Mouse (Mus musculus): Measurements from ENCODE around the gene Olfr1018.

Gene Olfr1018

DNA sequence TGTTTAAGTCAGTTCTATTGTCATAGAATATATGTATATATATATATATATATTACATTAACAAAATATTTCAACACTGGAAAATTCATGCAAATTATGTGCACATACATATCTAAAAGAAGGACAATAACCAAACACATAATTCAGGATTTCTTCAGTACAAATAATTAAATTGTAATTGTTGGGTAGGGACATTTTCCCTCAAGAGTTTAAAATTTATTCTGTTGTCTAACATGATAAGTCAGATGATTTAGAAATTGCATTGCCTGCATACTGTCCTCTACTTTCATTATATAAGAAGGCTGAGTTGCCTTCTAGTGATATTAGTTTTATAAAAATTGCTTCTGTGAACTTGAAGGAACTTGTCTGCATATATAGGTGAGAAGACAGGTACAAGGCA is at the start of gene Olfr1018:
Olfr1018 (plus strand) TSS at position 301 of the 400 bp plus-strand sequence.
- DNase-seq (ENCODE audit: low spot score in 2 of 2) = no peak

DNA sequence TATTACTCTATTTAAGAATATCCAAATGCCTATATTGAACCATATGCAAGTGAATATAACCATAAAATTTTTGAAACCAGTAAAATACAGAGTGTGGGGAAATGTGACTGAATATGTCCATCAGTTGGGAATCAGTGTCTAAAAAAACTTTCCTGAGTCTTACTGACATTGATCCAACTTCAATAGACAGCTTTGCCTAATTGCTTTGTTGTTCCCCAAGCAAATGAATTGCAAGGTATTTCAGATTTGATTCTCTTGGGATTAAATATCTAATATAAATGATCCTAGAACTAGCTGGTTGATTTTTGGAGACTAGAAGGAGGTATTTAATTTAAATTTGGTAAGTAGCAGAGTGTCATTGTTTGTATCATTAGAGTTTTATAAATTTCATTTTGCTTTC is 45.9 kb upstream of the Olfr1018 start, which contains the start of gene Olfr1014:
Olfr1014 (plus strand) TSS at position 301 of the 400 bp plus-strand sequence.
- DNase-seq (ENCODE audit: low spot score in 2 of 2) = no peak

DNA sequence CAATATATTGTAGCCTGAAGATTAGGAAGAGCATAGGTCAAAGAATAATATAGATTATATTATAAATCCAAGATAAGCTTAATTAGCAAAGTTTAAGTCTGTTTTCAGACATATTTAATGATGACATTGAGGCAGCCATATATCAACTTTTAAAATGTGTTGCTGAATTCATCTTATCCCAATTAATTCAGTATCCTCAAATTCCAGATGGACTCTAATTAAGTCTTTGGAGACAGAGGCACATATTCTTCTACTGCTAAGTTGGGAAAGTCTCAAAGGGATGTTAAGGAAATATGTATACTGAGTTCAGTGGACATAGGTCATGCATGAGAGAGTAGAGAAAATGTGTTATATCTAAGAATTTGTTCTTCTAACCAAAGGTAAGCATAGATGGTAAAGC is 36.6 kb upstream of the Olfr1018 start, which contains the start of gene Olfr1015:
Olfr1015 (plus strand) TSS at position 301 of the 400 bp plus-strand sequence.
- no peak for DNase-seq (ENCODE audit: low spot score in 2 of 2)

DNA sequence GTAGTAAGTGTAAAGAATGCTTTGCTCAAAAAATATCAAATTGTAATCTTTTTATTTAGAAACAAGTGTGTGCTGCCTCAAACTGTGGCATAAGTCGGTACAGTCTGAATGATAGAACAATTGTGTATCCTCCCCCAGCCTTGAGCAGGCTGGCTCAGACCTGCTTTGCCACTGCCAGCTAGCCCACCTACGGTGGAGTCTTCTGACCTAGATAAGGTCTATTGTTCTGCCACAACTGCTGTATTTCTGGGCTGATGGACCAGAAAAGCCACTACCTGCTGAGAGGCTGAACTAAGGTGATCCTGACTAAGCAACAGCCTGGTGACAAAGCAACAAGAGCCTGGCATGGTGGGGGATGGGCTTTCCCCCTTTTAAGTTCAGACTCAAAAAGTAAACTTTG is 25.9 kb upstream of the Olfr1018 start:
- no peak for DNase-seq (ENCODE audit: low spot score in 2 of 2)

DNA sequence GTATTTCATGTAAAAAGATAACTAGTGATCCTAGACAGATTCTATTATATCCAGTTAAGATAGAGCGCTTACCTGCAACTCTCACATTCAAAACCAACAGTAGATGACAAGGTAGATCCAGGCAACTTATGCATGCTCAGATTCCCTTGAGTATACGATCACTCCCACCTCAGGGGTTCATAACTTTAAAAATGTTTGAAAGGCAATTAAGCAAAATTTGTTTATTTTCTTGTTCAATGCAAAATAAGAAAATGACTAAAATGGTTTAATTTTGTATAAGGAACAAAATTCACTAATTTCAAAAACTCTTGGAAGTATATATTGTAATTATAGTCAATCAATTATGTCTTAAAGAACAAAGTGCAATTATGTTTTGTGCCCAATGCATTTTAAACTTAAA is 15.8 kb upstream of the Olfr1018 start, which contains the start of gene Olfr1016:
Olfr1016 (minus strand) TSS at position 101 of the 400 bp plus-strand sequence.
- no peak for DNase-seq (ENCODE audit: low spot score in 2 of 2)

DNA sequence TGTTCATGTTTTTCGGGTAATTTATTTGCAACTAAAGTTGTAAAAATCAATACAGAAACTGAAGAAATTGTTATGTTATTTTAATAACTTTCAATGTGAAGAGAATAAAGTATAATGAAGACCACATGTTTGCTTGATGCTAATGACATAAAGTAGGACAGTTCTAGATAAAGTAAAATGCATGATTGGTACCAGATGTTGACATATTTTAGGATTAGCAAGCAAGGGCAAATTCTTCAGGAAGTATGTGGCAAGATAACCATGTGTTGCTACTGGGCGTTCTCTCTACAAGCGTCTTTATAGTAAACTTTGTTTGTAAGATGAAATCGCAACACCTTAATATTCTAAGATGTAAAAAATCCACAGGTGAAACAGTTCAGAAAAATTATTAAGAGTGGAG is 13.8 kb upstream of the Olfr1018 start:
- DNase-seq (ENCODE audit: low spot score in 2 of 2) = no peak

DNA sequence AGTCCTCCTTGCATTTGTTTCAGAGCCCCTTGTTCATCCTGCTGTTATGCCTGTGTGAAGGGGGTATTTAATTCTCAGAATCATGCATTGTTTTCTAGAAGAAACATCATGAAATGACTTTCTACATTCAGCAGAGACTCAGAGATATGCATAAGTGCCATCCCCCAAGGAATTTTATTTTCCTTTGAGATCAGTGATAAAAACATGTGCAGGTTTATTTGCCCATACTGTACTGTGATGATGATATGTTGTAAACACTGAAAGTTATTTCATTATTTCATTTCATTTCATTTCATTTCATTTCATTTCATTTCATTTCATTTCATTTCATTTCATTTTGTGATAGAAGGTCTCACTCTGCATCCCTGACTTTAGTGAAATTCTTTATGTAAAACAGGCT is 27.1 kb downstream of the Olfr1018 start, which contains the start of gene Olfr1019:
Olfr1019 (minus strand) TSS at position 101 of the 400 bp plus-strand sequence.
- DNase-seq (ENCODE audit: low spot score in 2 of 2) = no peak

DNA sequence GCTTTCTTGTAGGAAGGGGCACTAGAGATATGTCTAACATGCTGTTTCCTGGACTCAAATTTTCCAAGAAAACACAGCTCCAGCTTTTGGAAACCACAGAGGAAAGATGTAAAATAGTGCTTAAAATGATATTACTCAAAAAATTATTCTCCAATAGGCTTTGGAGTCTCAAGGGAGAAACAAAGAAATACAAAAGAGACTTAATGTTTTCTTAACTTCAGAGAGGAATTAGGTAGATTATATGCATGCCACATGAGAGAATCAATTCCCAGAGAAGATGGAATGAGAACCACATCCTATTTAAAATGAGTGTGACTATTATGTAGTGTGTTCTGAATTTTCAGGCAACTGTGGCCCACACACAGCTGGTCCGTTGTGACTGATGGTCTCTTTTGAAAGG is 28.5 kb downstream of the Olfr1018 start, which contains the start of gene Olfr1020:
Olfr1020 (plus strand) TSS at position 301 of the 400 bp plus-strand sequence.
- DNase-seq (ENCODE audit: low spot score in 2 of 2) = no peak

DNA sequence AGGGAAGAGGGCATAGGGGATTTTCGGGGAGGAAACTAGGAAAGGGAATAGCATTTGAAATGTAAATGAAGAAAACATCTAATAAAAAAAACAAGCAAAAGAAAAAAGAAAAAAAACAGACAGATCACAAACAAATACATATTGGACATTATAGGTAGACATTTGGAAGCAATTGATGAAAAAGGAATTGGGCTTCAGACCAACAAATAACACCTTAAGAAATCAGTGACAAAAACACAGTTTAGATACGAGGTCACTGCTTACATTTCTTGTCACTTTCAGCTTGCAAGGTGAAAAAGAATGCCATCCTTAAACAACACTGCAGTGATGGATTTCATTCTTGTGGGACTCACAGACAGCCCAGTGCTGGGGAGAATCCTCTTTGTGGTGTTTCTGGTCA is 50.0 kb downstream of the Olfr1018 start, which contains the start of gene Olfr1022:
Olfr1022 (plus strand) TSS at position 301 of the 400 bp plus-strand sequence.
- no peak for DNase-seq (ENCODE audit: low spot score in 2 of 2)
